Mouse (Mus musculus): ENCODE measurements at regions not wholly inside any gene's neighbourhood (a gene's known extent, or its start where the extent isn't known, plus 50 kb on each side); places are given as distances from the start of the nearest gene placed in this dataset.

GRCm38 (mm10) chr5:13922295-13922694 is 102.8 kb upstream of the Sema3e start:
- TF ChIP-seq CTCF (IDR thresholded peaks at IDR 0.05; ENCODE audit: low read depth, low read length) = no peak
- TF ChIP-seq POLR2A (IDR thresholded peaks at IDR 0.05; ENCODE audit: extremely low read depth, insufficient read depth, low read length) = no peak

All from liver, adult 2 months (tissue).